Mouse (Mus musculus): ENCODE data around the gene Icam1.

DNA sequence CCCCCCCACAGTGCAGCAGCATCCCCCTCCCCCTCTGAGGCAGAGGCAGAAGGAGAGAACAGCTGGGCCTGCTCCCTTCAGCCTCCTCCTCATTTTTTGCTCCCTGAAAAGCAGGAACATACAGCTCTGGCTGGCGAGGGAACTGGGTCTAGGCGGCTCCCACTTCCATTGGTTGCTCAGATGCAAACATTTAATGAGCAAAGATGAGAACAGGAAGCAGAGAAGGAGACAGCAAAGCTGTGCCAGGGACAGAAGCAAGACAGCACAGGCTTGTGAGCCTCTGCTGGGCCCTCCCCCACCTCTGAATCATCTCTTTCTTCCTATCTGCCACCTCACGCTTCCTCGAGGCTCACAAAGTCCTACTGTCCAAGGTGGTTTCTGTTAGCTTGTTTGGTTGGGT, 25.5 kb downstream of the Icam1 start:
- TF ChIP-seq EP300 (IDR thresholded peaks at IDR 0.05; ENCODE audit: low read depth) (no peak), CTCF (IDR thresholded peaks at IDR 0.05; ENCODE audit: low read depth) (no peak)

All from heart, postnatal 0 days (tissue).